Mouse (Mus musculus): ENCODE results near the gene Dyrk3. TPM values are rescaled to one million over a fixed set of nuclear protein-coding genes. Genes with fewer than 3 reads are reported as not detected.

The Dyrk3 gene
- polyA plus RNA-seq, 1 experiment from 2014 or later, result 2.1 TPM

- no peaks in the 10 kb centered on the region for H3K27me3 ChIP-seq (ENCODE audit: control insufficient read depth, insufficient read depth, low read length)
- WGBS, result 53% methylated on average over 10 of the region's 10 CpGs
These were observed 14.4 kb downstream of the Dyrk3 start for GRCm38 (mm10) chr1:131123522-131124265.

GRCm38 (mm10) chr1:131121987-131122386 lies 16.2 kb downstream of the Dyrk3 start:
- Histone ChIP-seq H3K9me3 (replicated peaks; ENCODE audit: control insufficient read depth, low read length) (no peaks in the 10 kb centered on the region), H3K27me3 (ENCODE audit: control insufficient read depth, insufficient read depth, low read length) (no peaks in the 10 kb centered on the region), H3K4me1 (ENCODE audit: control insufficient read depth, insufficient read depth, low read length) (peaks cover 20% of the 10 kb centered on the region), H3K27ac (ENCODE audit: low read length) (no peak overlapping the region), H3K9ac (ENCODE audit: low read length) (no peak overlapping the region), H3K36me3 (ENCODE audit: control insufficient read depth, insufficient read depth) (no peaks in the 10 kb centered on the region), H3K4me2 (ENCODE audit: low read depth, low read length) (no peak overlapping the region), H3K4me3 (ENCODE audit: low read length) (no peak overlapping the region)
- no peak for ATAC-seq (replicated peaks; ENCODE audit: extremely low read depth, insufficient read depth, low FRiP score)
- 44% methylated on average over 3 of the region's 3 CpGs for whole genome bisulfite sequencing

More at GRCm38 (mm10) chr1:131123522-131124265, 14.4 kb downstream of the Dyrk3 start:
- H3K36me3 ChIP-seq (ENCODE audit: control insufficient read depth, insufficient read depth), result no peaks in the 10 kb centered on the region
- no peak overlapping the region for H3K4me2 ChIP-seq (ENCODE audit: low read depth, low read length)
- H3K9ac ChIP-seq (ENCODE audit: low read length), result no peak overlapping the region
- no peak overlapping the region for H3K4me3 ChIP-seq (ENCODE audit: low read length)
- no peak for ATAC-seq (replicated peaks; ENCODE audit: extremely low read depth, insufficient read depth, low FRiP score)
- H3K4me1 ChIP-seq (ENCODE audit: control insufficient read depth, insufficient read depth, low read length), result peaks cover 9% of the 10 kb centered on the region
- H3K9me3 ChIP-seq (replicated peaks; ENCODE audit: control insufficient read depth, low read length), result no peaks in the 10 kb centered on the region
- H3K27ac ChIP-seq (ENCODE audit: low read length), result no peak overlapping the region

GRCm38 (mm10) chr1:131119026-131119425 lies 19.1 kb downstream of the Dyrk3 start:
- no peak overlapping the region for H3K4me3 ChIP-seq (ENCODE audit: low read length)
- H3K27ac ChIP-seq (ENCODE audit: low read length), result peak overlapping the region; percentile 1; the same call in 1 of the 2 replicates
- no peak overlapping the region for H3K9ac ChIP-seq (ENCODE audit: low read length)
- H3K4me1 ChIP-seq (ENCODE audit: control insufficient read depth, insufficient read depth, low read length), result peaks cover 28% of the 10 kb centered on the region
- no peaks in the 10 kb centered on the region for H3K36me3 ChIP-seq (ENCODE audit: control insufficient read depth, insufficient read depth)
- no peaks in the 10 kb centered on the region for H3K9me3 ChIP-seq (replicated peaks; ENCODE audit: control insufficient read depth, low read length)
- H3K4me2 ChIP-seq (ENCODE audit: low read depth, low read length), result no peak overlapping the region
- H3K27me3 ChIP-seq (ENCODE audit: control insufficient read depth, insufficient read depth, low read length), result no peaks in the 10 kb centered on the region
- no peak for ATAC-seq (replicated peaks; ENCODE audit: extremely low read depth, insufficient read depth, low FRiP score)
- WGBS, result 62% methylated on average over 2 of the region's 2 CpGs

GRCm38 (mm10) chr1:131118530-131118929 lies 19.6 kb downstream of the Dyrk3 start:
- WGBS, result 38% methylated on average over 10 of the region's 10 CpGs
- no peak overlapping the region for H3K4me2 ChIP-seq (ENCODE audit: low read depth, low read length)

GRCm38 (mm10) chr1:131116430-131117011 lies 21.6 kb downstream of the Dyrk3 start:
- Histone ChIP-seq H3K4me3 (ENCODE audit: low read length) (no peak overlapping the region), H3K27ac (ENCODE audit: low read length) (peak overlapping the region; percentile 93), H3K27me3 (ENCODE audit: control insufficient read depth, insufficient read depth, low read length) (no peaks in the 10 kb centered on the region), H3K4me2 (ENCODE audit: low read depth, low read length) (peak overlapping the region; percentile 25; the same call in 1 of the 2 replicates), H3K4me1 (ENCODE audit: control insufficient read depth, insufficient read depth, low read length) (peaks cover 40% of the 10 kb centered on the region), H3K9ac (ENCODE audit: low read length) (peak overlapping the region; percentile 46), H3K9me3 (replicated peaks; ENCODE audit: control insufficient read depth, low read length) (no peaks in the 10 kb centered on the region), H3K36me3 (ENCODE audit: control insufficient read depth, insufficient read depth) (no peaks in the 10 kb centered on the region)
- ATAC-seq (replicated peaks; ENCODE audit: extremely low read depth, insufficient read depth, low FRiP score), result peak; percentile 71
- 15% methylated on average over 13 of the region's 13 CpGs for WGBS

More at GRCm38 (mm10) chr1:131118530-131118929, 19.6 kb downstream of the Dyrk3 start:
- Histone ChIP-seq H3K4me1 (ENCODE audit: control insufficient read depth, insufficient read depth, low read length) (peaks cover 28% of the 10 kb centered on the region), H3K27ac (ENCODE audit: low read length) (peak overlapping the region; percentile 1), H3K9ac (ENCODE audit: low read length) (no peak overlapping the region), H3K9me3 (replicated peaks; ENCODE audit: control insufficient read depth, low read length) (no peaks in the 10 kb centered on the region), H3K4me3 (ENCODE audit: low read length) (no peak overlapping the region), H3K27me3 (ENCODE audit: control insufficient read depth, insufficient read depth, low read length) (no peaks in the 10 kb centered on the region), H3K36me3 (ENCODE audit: control insufficient read depth, insufficient read depth) (no peaks in the 10 kb centered on the region)
- no peak for ATAC-seq (replicated peaks; ENCODE audit: extremely low read depth, insufficient read depth, low FRiP score)

- H3K27me3 ChIP-seq (ENCODE audit: control insufficient read depth, insufficient read depth, low read length), result no peaks in the 10 kb centered on the region
- H3K9ac ChIP-seq (ENCODE audit: low read length), result no peak overlapping the region
- H3K36me3 ChIP-seq (ENCODE audit: control insufficient read depth, insufficient read depth), result no peaks in the 10 kb centered on the region
- H3K27ac ChIP-seq (ENCODE audit: low read length), result peak overlapping the region; percentile 71
- no peak for ATAC-seq (replicated peaks; ENCODE audit: extremely low read depth, insufficient read depth, low FRiP score)
- H3K4me3 ChIP-seq (ENCODE audit: low read length), result no peak overlapping the region
- H3K4me2 ChIP-seq (ENCODE audit: low read depth, low read length), result no peak overlapping the region
- 13% methylated on average over 6 of the region's 6 CpGs for WGBS
- no peaks in the 10 kb centered on the region for H3K9me3 ChIP-seq (replicated peaks; ENCODE audit: control insufficient read depth, low read length)
- peaks cover 42% of the 10 kb centered on the region for H3K4me1 ChIP-seq (ENCODE audit: control insufficient read depth, insufficient read depth, low read length)
These were observed 22.2 kb downstream of the Dyrk3 start for GRCm38 (mm10) chr1:131115932-131116331.

- Histone ChIP-seq H3K9ac (ENCODE audit: low read length) (no peak overlapping the region; the same call in 1 of the 2 replicates), H3K4me2 (ENCODE audit: low read depth, low read length) (peak overlapping the region; percentile 50), H3K9me3 (replicated peaks; ENCODE audit: control insufficient read depth, low read length) (no peaks in the 10 kb centered on the region), H3K36me3 (ENCODE audit: control insufficient read depth, insufficient read depth) (no peaks in the 10 kb centered on the region), H3K27me3 (ENCODE audit: control insufficient read depth, insufficient read depth, low read length) (no peaks in the 10 kb centered on the region), H3K4me3 (ENCODE audit: low read length) (no peak overlapping the region), H3K4me1 (ENCODE audit: control insufficient read depth, insufficient read depth, low read length) (peaks cover 44% of the 10 kb centered on the region), H3K27ac (ENCODE audit: low read length) (peak overlapping the region; percentile 65)
- 0 out of 2 replicates have a peak, but pooled peaks have one; percentile 29 for ATAC-seq (replicated peaks; ENCODE audit: extremely low read depth, insufficient read depth, low FRiP score)
- WGBS, result 14% methylated on average over 6 of the region's 6 CpGs
These were observed 25.6 kb downstream of the Dyrk3 start for GRCm38 (mm10) chr1:131112576-131112975.

- H3K9ac ChIP-seq (ENCODE audit: low read length), result no peak overlapping the region
- no peaks in the 10 kb centered on the region for H3K27me3 ChIP-seq (ENCODE audit: control insufficient read depth, insufficient read depth, low read length)
- H3K4me2 ChIP-seq (ENCODE audit: low read depth, low read length), result no peak overlapping the region
- ATAC-seq (replicated peaks; ENCODE audit: extremely low read depth, insufficient read depth, low FRiP score), result no peak
- 33% methylated on average over 12 of the region's 12 CpGs for WGBS
- H3K27ac ChIP-seq (ENCODE audit: low read length), result peak overlapping the region; percentile 68
- no peak overlapping the region for H3K4me3 ChIP-seq (ENCODE audit: low read length)
- no peaks in the 10 kb centered on the region for H3K36me3 ChIP-seq (ENCODE audit: control insufficient read depth, insufficient read depth)
- peaks cover 32% of the 10 kb centered on the region for H3K4me1 ChIP-seq (ENCODE audit: control insufficient read depth, insufficient read depth, low read length)
- no peaks in the 10 kb centered on the region for H3K9me3 ChIP-seq (replicated peaks; ENCODE audit: control insufficient read depth, low read length)
These were observed 27.5 kb downstream of the Dyrk3 start for GRCm38 (mm10) chr1:131110525-131111106.

Data from heart, embryonic 16.5 days (tissue).